Mouse (Mus musculus) liver, embryonic 13.5 days (tissue): ENCODE measurements around the gene Akr1b8. TPM values are rescaled to one million over a fixed set of nuclear protein-coding genes. Genes with fewer than 3 reads are reported as not detected.
"Not testable (repeated sequence)": the region's sequence is repeated elsewhere in the genome, so short reads cannot be mapped to it uniquely, and the experiment has no call there.

Experiments used
- ATAC-seq: fragments of 200-750 bp; cut with Nextera tagmentation; 2 replicates; pipeline ENCODE4 v1.8.0; 2017; ENCODE audit warnings: low read depth, mild to moderate bottlenecking, moderate number of reproducible peaks, moderate library complexity
- DNase-seq: peaks from one replicate; pipeline ENCODE4 v3.0.0; 2022
- H3K27ac ChIP-seq: fragments of 300-500 bp; sonication (generic); 2 replicates; pipeline ENCODE4 v1.5.1; 2015; ENCODE audit warnings: moderate library complexity, mild to moderate bottlenecking, inconsistent platforms
- H3K27me3 ChIP-seq: fragments of 300-500 bp; sonication (generic); 2 replicates; pipeline ENCODE4 v1.6.1; 2015; ENCODE audit warnings: mild to moderate bottlenecking, inconsistent platforms
- H3K36me3 ChIP-seq: fragments of 300-500 bp; sonication (generic); 2 replicates; pipeline ENCODE4 v1.6.1; 2015; ENCODE audit warnings: mild to moderate bottlenecking, inconsistent platforms
- H3K4me1 ChIP-seq: fragments of 300-500 bp; sonication (generic); replicated peaks from 2 replicates; pipeline ENCODE4 v1.6.1; 2015; ENCODE audit warnings: inconsistent platforms
- H3K4me2 ChIP-seq: fragments of 300-500 bp; sonication (generic); 2 replicates; pipeline ENCODE4 v1.6.1; 2015; ENCODE audit warnings: inconsistent platforms, mild to moderate bottlenecking, moderate library complexity
- H3K4me3 ChIP-seq: fragments of 300-500 bp; sonication (generic); replicated peaks from 2 replicates; pipeline ENCODE4 v1.5.1; 2015; ENCODE audit warnings: mild to moderate bottlenecking, inconsistent platforms
- H3K9ac ChIP-seq: fragments of 300-500 bp; sonication (generic); 2 replicates; pipeline ENCODE4 v1.6.1; 2015; ENCODE audit warnings: mild to moderate bottlenecking, inconsistent platforms
- H3K9me3 ChIP-seq: fragments of 300-500 bp; sonication (generic); replicated peaks from 2 replicates; pipeline ENCODE4 v1.6.1; 2016; ENCODE audit warnings: inconsistent platforms
- WGBS: fragments of 180-500 bp; shearing (Covaris S2); methylation state at CpG from one replicate; pipeline ENCODE4 v1.1.7; 2015; ENCODE audit not compliant: insufficient replicate concordance; 5-methylcytosine and 5-hydroxymethylcytosine counted together
- polyA plus RNA-seq: library from polyadenylated mRNA; unstranded; fragments of >200 nt; fragmentation: Nextera tagmentation; extraction: Ambion mirVana; gene quantifications from 2 replicates; pipeline ENCODE4 v1.2.1, GENCODE M21; 2015

The Akr1b8 gene
- polyA plus RNA-seq, 1 experiment from 2014 or later = 7.2 TPM

GRCm38 (mm10) chr6:34412688-34413087 is 58.8 kb downstream of the Akr1b8 start:
- Histone ChIP-seq H3K9me3 (no peaks in the 10 kb centered on the region), H3K36me3 (no peaks in the 10 kb centered on the region), H3K27ac (no peak overlapping the region), H3K9ac (no peak overlapping the region), H3K4me2 (no peak overlapping the region), H3K27me3 (no peaks in the 10 kb centered on the region), H3K4me1 (0 out of 2 replicates have a peak, but pooled peaks cover 9% of the 10 kb centered on the region), H3K4me3 (no peak overlapping the region)
- WGBS = 43% methylated on average over 1 of the region's 1 CpGs
- ATAC-seq (no peak), DNase-seq (no peak)

GRCm38 (mm10) chr6:34413386-34413785 is 59.5 kb downstream of the Akr1b8 start:
- not testable (repeated sequence) for H3K27me3 ChIP-seq

GRCm38 (mm10) chr6:34416521-34416920 is 62.6 kb downstream of the Akr1b8 start:
- DNase-seq (no peak), ATAC-seq (no peak)
- H3K36me3 ChIP-seq = no peaks in the 10 kb centered on the region
- H3K4me2 ChIP-seq = no peak overlapping the region
- no peak overlapping the region for H3K27ac ChIP-seq
- no peak overlapping the region for H3K9ac ChIP-seq
- H3K4me1 ChIP-seq = 0 out of 2 replicates have a peak, but pooled peaks cover 9% of the 10 kb centered on the region
- no peaks in the 10 kb centered on the region for H3K9me3 ChIP-seq
- no peaks in the 10 kb centered on the region for H3K27me3 ChIP-seq
- H3K4me3 ChIP-seq = no peak overlapping the region
- 72% methylated on average over 2 of the region's 2 CpGs for WGBS

More at GRCm38 (mm10) chr6:34413386-34413785, 59.5 kb downstream of the Akr1b8 start:
- not testable (repeated sequence) for H3K4me3 ChIP-seq, DNase-seq, H3K27ac ChIP-seq, H3K4me2 ChIP-seq, ATAC-seq, H3K4me1 ChIP-seq, H3K36me3 ChIP-seq, H3K9me3 ChIP-seq, H3K9ac ChIP-seq
- 22% methylated on average over 1 of the region's 1 CpGs for WGBS

Other genes with a start within 250 kb of the Akr1b8 start
- 21.5 and 25.6 TPM in 2 replicates for gene Slc35b4, start 177.0 kb upstream of the Akr1b8 start, polyA plus RNA-seq
- 64.2 and 66.8 TPM in 2 replicates for gene Akr1b3, start 36.6 kb upstream of the Akr1b8 start, polyA plus RNA-seq
- gene Akr1b10, start 30.1 kb downstream of the Akr1b8 start, polyA plus RNA-seq = 6.7 and 8.5 TPM in 2 replicates
- 3.0 and 3.8 TPM in 2 replicates for gene Akr1b7, start 58.2 kb downstream of the Akr1b8 start, polyA plus RNA-seq
- 136 and 141 TPM in 2 replicates for gene Bpgm, start 122.1 kb downstream of the Akr1b8 start, polyA plus RNA-seq
- 70.4 and 77.7 TPM in 2 replicates for gene Cald1, start 244.4 kb downstream of the Akr1b8 start, polyA plus RNA-seq